Mouse (Mus musculus) left cerebral cortex, postnatal 25 days (tissue): ENCODE results near the gene Slc44a3. TPM values are rescaled to one million over a fixed set of nuclear protein-coding genes. Genes with fewer than 3 reads are reported as not detected.

Source experiments
- DNase-seq, 2 experiments: peaks; one replicate each; pipeline ENCODE4 v3.0.0; 2022; ENCODE audit warnings: low spot score in 2 of 2, mixed read lengths in 1 of 2
- intact Hi-C: fragments of 180-260 bp; cut with DNase I; formaldehyde crosslinking; loops from one replicate; pipeline ENCODE4 v1.15.1; 2025
- total RNA-seq, 2 experiments: library from RNA; stranded (reverse); gene quantifications; 2 replicates each; pipeline ENCODE4 v1.2.3; 2021

The Slc44a3 gene
- total RNA-seq, 2 experiments from 2014 or later = not detected

DNA sequence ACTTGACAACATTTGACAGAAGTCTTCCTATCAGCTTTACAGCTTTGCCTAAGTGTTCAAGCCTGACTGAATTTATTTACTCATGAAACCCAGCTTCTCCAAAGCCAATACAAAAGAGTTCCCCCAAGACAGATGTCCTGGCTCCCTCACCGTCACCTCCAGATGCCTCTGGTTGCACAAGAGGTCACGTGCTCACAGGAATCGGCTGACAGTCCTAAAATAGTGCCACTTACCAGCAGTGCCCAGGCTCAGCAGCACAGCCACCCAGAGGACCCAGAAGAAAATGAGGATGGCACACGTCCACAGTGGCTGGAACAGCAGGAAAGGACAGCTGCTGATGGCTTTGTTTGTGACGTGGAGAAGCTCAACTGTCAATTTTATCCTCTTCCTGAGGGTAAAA lies 23.1 kb downstream of the Slc44a3 start:
- DNase-seq = no peak
- intact Hi-C loops = no loop called here

DNA sequence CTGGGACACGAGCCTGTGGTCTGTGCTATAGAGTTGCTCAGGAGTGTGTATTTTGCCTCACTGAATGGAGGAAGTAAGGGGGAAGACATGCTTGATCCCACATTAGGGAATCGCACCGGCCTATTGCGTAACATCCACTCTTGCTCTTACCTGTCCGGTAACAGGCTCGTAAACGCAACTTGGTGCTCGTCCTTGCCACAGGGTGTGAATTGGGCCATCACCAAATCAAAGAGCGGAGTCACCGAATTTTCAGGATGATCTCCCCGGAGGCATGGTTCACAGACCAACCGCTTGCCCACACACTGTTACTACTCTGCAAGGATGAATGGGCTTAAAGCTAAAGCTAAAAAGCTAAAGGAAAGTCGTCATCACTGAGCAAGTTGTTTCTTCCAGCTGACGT lies 24.5 kb downstream of the Slc44a3 start:
- DNase-seq = no peak
- intact Hi-C loops = no loop called here

DNA sequence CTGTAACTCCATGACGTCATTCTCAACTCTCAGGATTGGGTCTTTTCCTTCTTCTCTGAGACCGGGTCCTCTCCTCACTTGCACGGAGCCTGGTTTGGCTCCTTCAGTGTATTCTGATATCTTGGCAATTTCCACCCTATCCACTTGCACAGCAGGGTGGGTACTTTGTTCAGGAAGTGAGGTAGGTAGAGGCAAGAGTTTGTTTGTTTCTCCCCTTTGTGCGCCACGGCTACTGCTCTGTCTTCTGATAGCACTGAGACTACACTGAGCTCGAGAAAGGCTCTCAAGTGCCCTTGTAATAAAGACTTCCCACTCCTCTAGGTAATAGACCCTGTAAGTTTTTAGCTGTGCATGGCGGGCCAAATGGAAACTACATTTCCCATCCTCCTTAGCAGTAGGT lies 25.4 kb downstream of the Slc44a3 start:
- intact Hi-C loops = no loop called here
- no peak for DNase-seq

DNA sequence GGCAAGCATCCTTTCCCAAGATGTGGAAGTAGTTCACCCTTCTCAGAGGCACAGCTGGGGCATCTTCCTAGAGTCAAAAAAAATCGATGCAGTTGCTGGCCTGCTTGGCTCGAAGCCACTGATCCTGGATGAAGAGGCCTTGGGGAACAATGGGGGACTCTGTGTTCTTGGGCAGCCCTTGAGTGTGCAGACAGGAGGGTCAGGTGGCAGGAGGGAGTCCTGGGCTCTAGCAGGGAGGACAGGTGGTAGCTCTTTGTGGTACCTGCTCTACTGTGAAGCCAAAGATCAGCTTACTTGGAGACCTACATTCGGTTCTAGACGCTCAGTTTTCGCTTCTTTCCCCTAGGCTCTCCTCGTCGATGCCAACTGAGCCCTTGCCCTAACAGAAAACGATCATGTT lies 26.0 kb downstream of the Slc44a3 start:
- intact Hi-C loops = no loop called here
- DNase-seq = no peak

DNA sequence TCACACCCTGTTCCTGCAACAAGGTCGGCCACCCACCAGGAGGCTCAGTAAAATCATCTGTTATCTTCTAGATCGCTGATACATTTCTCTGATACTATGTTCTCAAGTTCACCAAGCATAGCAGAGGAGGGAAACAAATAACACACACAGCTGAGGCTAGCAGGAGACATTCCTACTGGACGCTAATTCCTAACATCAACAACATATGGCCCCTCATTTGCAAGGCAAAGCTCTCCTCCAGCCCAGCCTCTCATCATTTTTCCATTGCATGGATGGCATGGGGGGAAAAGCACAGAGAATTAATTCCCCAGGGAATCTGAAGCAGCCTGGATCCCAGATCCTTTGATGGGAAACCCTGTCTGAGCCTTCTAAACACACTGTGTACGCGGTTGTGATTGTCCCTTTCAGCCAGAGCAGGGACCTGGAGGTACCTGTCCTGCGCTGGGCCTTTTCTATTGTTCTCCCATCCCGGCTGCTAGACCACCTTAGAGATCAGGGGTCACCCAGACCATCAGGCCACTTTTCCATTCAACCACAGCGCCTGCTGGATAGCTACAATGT lies 27.2 kb downstream of the Slc44a3 start:
- intact Hi-C loops = loop anchor here (5.0 kb wide), 1 partner anchor 333 kb away; the partner anchor contains the start of gene Rwdd3
- DNase-seq = no peak

DNA sequence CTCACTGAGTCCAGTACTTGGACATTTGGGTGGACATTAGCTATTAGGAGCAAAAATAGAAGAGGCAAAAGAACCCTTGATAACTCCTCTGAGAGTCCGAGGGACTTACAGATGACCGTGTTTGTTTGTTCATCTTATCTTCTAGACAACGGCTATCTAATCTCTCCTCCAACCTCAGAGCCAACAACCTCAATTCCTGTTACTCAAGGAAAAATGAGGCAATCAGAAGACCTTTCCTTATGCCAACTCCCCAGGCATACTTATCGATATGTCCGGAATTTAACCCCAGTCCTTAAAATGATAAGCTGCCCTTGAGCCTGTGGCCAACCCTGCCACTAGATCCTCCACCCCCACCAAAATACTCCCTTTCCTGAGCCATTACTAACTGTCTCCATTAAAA lies 31.5 kb downstream of the Slc44a3 start:
- intact Hi-C loops = loop anchor here (1.0 to 5.0 kb wide), 3 partner anchors 74 to 328 kb away; partner anchors contain the start of genes Cnn3 and Rwdd3
- no peak for DNase-seq

DNA sequence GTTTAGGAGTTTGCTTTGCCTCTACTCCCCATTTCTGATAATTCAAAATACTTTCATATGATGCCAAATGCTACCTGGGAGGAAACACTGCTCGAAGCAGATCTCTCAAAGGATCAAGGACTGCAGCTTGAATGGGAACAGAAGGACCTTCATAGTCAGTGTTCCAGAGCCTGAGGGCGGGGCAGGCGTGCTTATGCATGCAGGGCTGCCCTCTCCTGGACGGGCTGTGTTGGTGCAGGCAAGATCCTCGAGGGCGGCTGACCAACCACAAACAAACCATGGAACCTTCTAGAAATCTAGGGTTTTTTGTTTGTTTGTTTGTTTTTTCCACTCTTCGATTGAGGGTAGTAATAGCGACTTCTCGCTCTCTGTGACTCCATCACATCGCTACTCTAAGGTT lies 32.0 kb downstream of the Slc44a3 start:
- intact Hi-C loops = loop anchor here (1.0 to 5.0 kb wide), 3 partner anchors 73 to 328 kb away; partner anchors contain the start of genes Cnn3 and Rwdd3
- peak; percentile 55 to 63 for DNase-seq

DNA sequence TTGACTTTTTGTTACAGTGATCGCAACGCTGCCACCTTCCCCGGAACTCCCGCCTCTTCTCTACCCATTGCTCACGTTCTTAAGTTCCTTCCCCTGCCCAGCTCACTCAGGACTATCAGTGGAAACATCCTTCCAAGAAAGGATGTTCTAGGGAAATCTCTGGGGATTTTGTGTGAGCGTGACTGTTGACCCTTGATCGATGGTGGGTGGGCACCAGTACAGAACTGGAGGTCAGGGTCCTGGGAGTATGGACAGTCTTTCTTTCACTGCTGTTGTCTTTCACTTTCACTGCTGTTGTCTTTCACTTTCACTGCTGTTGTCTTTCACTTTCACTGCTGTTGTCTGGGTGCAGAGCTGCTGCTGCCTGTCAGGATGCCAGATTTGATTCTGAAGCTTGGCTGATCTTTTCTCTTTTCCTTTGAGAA lies 38.2 kb downstream of the Slc44a3 start:
- DNase-seq = no peak
- intact Hi-C loops = no loop called here

DNA sequence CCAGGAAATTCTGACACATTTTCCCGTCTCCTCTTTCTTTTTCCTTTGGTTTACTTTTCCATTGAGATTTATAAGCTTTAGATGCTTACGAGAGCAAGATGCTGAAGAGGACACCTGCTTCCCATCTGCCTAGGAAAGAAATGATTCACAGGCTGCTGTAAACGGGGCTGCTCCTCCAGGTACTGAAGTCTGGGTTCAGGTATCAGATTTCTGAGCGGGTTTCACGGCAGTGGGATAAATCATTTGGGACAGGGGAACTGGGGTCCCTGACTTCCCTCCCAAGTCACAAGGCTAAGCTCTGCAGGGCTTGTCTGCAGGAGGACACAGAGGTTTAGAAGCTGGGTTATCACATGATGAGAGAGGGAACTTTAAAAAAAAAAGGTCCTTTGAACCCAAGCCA lies 40.2 kb downstream of the Slc44a3 start:
- intact Hi-C loops = no loop called here
- DNase-seq = no peak

DNA sequence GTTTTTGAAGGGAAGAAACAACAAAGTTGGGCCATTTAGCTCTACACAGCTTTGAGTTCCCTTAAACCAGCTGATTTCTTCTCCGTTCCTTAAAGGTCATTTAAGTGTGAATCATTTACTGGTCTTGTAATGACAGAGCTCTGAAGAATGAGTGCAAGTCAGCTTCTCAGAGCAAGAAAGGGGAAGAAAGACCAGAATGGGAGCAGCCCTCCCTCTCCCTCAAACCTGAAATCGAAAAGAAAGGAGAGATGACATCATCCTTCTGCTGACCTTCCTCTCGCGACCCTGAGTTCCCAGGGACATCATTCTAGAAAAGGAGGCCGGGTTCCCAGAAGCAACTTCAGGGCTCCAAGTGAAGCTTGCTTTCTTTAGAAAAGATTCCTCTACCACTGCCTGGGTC lies 41.3 kb downstream of the Slc44a3 start:
- no peak for DNase-seq
- intact Hi-C loops = no loop called here

DNA sequence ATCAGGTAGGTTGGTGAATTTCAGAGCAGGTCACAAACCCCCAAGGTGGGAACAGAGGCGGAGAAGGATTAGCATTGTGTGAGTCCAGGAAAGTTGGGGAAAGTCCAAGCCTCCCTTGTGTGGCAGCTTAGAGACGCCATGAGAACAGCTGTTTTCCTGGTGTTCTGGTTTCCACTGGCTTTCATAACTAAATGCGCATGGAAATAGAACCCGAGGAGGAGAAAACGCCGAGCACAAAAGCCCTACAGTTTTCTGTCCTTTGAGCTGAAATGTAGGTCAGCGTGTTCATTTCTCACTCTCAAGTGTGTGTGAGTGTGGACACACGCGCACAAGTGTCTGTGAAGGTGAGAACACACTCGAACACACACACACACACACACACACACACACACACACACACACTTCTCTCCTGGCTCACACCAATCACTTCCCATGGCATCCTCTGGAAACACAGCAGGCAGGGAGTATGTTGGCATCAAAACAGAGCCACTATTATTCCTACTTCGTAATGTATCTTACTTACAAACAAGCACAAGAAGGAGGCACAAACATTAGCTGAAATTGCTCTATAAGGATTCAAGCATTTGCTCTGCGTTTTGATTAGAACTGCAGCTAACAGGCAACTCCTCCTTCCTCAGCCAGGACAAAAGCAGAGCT lies 42.6 kb downstream of the Slc44a3 start:
- intact Hi-C loops = no loop called here
- peak; percentile 34 to 69 for DNase-seq

DNA sequence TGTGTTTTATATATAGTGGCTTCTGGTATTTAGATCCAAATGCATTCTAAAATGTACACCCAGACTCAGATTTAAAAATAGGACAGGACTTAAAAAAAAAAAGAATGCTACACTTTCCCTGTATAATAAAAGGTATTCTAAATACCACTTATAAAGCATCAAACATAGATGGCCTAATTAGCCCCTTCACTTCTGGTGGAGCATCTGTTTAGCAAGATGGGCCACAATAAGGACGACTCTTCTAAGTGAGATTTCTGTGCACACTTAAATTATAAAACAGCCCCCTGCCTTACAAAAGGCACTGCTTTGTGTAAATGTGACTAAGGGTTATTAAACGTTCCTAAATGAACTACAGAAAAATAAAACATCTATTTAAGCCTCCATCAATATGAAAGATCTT lies 47.0 kb downstream of the Slc44a3 start:
- no peak for DNase-seq
- intact Hi-C loops = no loop called here

DNA sequence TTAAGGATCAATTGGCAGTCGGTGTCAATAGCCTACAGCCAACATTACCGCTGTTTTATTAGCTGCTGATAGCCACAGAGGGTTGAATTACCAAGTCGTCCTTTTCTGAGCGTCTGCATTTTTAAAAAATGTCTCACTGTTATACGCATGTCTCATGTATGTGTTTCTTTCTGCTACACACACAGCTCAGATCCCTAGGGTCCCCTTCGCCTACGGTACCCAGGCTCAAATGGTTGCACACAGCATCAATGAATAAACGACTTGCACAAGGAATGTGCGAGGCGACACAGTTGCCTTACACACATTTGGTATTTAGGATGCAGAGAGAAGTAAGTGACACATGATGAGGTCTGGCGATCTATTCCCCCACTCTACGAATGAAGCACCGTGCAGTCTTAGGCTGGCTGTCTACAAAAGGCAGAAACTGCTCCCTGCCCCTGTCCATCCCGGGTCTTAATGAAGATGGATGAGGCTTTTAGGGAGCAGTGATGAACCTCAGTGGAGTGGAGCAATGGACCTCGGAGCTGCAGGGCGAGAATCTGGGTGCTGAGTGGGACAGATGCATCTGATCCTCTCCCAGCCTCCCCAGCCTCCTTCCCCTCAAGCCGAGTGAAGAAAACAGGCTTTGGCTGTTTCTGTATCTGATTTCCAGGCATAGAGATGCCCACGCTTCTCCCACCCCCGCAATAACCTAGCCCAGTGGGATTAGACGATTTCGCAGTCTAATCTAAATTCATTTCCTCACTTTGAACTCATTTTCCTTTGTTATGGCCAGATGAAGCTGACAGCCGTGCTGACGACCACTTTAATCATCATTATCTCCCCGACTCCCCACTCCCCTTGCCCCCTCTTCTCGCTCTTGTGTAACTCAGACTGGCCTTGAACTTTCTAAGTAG lies 48.7 kb downstream of the Slc44a3 start:
- DNase-seq = peak in 1 of 2 experiments; percentile 54
- intact Hi-C loops = no loop called here

DNA sequence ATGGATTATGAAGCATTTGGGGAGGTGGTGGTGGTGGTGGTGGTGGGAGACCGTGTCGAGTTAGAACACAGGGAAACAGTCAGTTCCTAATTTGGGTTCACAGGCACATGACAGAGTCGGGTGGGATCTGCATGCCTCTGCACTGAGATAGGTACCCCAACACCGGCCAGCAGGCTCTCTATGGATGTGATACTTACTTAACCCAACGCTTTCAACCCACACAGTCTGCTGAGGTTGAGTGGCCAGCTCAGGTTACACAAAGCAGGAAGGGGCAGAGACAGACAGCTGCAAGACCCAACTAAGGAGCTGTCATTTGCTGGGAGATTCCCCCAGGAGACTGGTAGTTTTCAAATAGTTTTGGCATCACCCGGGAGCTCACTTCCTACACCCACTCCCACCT lies 50.6 kb downstream of the Slc44a3 start:
- peak in 1 of 2 experiments; percentile 25 for DNase-seq

DNA sequence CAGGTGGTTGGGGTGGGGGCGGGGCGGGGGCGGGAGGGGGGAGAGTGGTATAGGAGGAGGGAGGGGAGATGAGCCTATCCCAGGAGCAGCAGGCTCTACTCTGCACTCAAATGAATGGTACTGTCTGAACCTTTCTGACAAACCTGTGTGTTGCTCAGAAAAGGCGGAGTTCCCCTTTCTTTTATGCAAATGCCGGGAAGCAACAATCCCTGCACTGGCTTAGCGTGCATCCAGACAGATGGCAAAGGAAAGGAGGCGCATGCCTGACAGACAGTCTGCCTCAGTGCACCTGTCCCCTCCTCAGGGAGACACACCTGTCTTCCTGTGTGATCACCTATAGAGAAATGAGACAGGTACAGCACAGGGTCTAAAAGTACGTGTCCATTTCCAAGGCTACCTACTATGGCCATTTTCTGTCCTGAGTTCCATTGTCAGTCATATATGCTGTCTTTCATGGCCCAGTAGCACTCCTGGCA lies 51.2 kb downstream of the Slc44a3 start:
- intact Hi-C loops = no loop called here
- DNase-seq = no peak

More for the DNA sequence above, 50.6 kb downstream of the Slc44a3 start:
- intact Hi-C loops = no loop called here

DNA sequence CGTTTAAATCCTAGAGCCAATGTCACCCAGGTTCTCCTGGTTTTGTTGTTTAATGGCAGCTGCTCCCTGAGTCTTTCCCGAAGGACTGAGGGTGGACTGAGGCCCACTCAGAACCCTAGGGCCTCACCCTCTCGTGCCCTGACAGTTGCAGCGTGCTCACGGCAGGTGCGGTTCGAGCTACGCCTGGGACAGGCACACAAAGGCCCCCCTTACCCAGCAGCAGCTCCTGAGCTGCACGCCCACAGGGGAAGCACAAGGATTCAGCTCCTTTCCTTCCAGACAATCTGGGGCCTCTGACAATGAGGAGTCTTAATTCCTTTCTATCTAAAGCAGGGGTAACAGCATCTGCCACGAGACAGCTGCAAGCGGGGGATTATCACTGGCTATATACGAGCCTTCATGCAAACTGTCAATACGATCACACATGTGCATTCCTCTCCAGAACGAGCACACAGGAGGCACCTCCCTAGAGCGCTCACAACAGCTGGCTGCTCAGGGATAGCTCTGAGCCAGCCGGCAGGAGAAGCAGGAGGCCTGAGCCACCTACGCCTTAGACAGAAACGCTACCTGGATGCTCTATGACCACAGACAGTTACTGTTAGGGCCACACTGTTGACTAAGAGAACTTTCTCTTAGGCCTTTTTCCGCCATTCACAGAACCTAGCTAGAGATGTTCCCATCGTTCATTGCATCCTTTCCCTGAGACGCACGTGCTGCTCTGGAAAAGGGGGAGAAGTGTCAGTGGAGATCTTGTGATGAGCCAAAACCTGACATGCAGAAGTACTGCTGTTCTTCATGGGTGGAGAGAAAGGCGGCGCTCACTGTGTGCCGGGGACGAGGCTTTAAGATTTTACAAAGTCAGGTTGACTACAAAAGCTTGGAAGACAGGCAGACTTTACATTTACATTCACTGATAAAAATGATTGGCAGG lies 51.9 kb downstream of the Slc44a3 start:
- DNase-seq = no peak
- intact Hi-C loops = no loop called here

DNA sequence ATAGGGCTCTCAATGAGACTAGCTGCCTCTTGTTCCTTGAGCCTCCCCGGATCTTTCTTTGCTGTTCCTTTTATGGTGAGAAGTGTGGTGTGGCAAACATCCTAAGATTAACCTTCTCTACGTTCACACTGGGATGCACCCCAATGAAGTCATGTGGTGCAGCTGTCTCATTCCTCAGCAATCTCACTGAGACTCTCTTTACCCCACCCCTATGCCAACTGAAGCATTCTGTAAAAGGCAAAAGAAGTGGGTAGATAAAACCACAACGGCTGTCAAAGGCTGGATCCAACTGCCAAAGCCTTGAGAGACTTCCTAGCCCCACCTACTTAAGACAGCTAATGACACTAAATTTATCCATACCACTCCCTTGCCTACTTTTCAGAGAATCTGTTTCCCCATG lies 57.5 kb downstream of the Slc44a3 start:
- intact Hi-C loops = no loop called here
- DNase-seq = no peak

DNA sequence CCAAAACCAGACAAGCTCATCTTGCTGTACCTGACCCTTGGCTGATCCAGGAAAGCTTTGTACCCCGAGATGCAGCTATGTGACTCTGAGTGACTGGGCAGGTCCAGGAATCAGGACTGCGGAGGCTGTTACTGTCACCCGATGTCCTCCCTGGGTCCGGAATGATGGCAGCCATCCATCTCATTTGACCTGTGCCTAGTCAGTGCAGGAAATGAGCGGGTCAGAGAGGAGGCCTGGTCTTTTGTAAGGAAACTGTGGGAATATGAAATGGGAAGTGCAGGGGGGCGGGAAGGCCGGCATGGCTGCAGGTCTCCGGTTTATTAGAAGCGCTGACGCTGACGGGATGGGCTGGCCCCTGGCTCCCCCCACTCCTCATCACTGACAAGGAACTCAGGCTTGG lies 60.5 kb downstream of the Slc44a3 start:
- intact Hi-C loops = no loop called here
- no peak for DNase-seq

DNA sequence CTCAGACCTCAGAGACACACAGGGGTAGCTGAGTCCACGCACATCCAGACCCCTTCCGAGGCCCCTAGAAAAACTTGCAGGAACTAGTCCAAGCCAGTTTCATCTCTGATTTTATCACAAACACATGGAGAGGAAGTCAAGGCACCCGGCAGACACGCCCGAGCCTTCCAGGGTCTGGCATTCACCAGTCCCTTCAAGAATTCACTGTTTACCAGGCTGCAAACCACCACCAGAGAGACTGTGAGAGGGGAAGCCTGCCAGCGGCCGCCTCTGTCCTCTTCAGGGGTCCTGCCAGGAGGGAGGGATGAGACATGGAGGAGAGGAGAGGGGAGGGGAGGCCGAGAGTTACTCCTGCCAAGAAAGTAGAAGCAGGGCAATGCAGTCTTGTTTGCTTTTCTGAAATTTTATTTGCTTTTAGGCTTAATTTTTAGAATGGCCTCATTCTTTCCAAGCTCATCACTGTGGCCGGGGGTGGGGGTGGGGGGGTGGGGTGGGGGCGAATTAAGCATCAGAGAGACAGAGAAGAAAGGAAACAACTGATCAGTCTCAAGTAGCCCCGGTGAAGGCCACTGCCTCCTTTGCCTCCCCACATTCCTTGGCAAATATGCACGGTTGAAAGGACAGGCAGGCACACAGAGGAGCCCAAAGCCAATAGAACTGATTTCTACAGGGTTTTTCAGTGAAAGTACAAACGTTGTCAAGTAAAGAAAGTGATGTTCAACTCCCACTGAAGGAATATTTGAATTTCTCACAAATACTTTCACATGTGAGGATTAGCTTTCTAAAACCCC lies 62.8 kb downstream of the Slc44a3 start:
- intact Hi-C loops = no loop called here
- no peak for DNase-seq
